Mouse (Mus musculus) left cerebral cortex, adult 8-10 months (tissue): ENCODE results near the gene Spc24. TPM values are rescaled to one million over a fixed set of nuclear protein-coding genes. Genes with fewer than 3 reads are reported as not detected.
"Not testable (repeated sequence)": the region's sequence is repeated elsewhere in the genome, so short reads cannot be mapped to it uniquely, and the experiment has no call there.

ENCODE experiments used
- DNase-seq, 2 experiments: peaks; one replicate each; pipeline ENCODE4 v3.0.0; 2022; ENCODE audit warnings: low spot score in 2 of 2
- total RNA-seq, 4 experiments: library from RNA; stranded (reverse); gene quantifications; 2 replicates each; pipeline ENCODE4 v1.2.4; 2022

The Spc24 gene
- total RNA-seq: 1 to 10 TPM; 2.0 to 2.5 (median 2.2) TPM

DNA sequence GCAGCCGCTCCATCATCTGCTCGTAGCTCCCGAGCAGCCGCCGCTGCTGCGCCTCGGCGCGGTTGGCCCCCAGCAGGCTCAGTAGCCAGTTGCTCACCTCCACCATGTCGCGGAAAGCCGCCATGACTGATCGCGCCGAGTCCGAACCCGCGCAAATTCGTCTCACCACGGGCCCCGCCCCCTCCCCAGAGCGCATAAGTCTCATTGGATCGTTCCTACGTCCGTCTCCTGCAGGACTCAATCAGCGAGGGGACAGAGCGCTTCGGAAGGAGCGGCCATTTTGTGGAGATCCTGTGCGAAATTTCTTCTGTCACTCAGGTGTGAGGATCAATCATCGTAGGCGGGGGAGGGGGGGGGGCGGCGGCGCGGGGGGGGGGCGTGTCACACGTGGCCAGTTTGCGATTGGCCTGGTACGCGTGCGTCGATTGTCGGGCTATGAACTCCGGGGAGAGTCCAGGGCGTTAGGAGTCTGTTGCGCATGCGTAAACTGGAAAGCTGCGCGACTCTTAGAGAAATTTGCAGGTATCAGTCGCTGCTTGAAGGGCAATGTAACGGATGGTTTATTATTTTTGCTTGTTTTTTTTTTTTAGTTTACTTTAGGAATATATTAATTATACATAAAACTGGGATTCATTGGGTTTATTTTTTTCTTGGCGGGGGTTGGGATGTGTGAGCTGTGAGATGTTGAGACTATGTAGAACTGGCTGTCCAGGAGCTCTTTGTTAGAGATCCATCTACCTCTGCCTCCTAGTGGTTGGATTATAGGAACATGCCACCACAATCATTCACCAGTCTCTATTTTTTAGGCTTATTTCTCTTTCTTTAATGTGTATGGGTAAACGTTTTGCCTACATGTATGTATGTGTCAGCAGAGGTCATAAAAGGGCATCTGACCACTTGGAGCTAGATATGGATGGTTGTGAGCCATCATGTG, at the start of gene Spc24:
Gene Spc24, minus strand, starts transcription at position 149 of the 934 bp plus-strand sequence.
- peak; percentile 92 for DNase-seq

DNA sequence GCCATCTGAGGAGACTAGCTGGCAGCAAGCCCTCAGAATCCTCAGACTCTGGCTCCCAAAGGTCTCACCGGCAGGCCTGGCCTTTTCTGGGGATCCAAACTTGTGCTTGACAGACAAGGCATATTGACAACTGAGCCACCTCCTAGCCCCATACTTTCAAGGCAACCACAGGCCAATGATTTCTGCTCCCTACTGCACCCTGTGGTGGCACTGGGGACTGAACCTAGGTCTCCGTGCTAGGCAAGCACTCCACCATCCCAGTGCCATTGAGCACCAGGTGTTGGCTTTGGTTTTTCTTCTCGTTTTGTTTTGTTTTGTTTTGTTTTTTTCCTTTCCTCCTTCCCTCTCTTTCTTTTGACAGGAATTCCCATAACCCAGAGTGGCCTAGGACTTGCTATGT, 48.5 kb upstream of the Spc24 start:
- DNase-seq: no peak

DNA sequence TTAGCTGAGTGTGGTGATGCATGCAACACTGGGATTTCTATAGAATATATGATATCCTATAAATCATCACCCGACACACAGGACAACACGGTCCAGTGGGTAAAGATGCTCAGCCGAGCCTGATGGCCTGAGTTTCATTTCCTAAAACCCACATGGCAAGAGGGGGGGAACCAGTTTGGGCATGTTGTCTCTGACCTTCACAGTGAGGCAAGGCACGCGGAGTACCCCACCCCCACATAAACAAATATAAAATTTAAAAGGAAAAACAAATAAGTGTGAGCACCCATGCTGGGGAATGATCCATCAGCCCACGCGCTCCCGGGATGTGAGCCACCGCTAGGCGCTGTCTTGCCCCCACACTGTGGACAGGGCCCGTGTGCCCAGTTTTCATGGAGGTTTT, 46.9 kb upstream of the Spc24 start:
- DNase-seq: no peak

GRCm38 (mm10) chr9:21806363-21806762, 46.3 kb upstream of the Spc24 start:
- DNase-seq: no peak

DNA sequence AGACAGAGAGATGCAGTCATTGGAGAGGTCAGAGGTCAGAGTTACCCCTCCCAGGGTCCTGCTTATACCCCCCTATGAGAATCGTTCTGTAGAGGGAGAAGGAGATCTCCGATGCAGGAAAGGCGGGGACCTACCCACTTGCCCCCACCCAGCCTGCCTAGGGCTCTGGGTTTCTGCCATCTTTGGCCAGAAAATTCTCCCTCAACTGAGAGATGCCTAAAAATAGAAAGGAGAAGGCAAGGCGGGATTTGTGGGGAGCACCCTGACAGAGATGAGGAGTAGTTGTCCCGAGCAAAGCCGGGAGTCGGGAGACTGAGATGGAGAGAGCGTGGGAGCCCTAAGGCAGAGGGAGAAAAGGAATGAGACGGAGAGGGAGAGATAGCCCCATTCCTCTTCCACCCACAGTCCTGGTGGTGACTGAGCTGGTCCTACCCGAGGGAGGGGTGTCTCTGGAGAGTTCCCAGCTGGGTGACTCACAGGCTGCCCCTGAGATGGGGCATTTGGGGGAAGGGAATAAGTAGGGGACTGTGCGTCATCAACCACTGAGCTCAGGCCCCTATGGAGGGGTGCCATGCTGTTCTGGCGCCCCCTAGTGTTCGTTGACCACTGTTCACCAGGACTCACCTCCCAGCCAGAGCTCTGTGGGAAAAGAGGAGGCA, 44.0 kb upstream of the Spc24 start:
- peak; percentile 75 to 89 for DNase-seq

- DNase-seq: no peak
Observed at GRCm38 (mm10) chr9:21801591-21801990, 41.5 kb upstream of the Spc24 start.

DNA sequence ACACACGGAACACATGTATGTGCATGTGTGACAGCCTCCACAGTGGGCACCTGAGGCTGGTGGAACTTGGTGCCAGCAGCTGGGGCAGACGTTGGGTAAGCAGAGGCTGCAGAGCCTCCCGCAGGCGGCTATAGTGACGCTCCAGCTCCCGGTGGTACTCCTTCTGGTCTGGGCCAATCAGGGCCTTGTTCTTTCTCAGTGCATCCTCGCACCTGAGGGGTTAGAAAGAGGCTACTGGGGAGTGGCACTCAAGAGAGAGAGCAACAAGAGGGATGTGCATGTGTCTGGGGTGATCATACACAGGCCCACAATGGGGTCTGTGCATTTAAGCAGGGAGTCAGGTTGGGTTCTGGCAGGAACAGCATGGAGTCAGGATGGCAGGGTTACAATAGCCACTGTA, 41.0 kb upstream of the Spc24 start:
- DNase-seq: no peak

DNA sequence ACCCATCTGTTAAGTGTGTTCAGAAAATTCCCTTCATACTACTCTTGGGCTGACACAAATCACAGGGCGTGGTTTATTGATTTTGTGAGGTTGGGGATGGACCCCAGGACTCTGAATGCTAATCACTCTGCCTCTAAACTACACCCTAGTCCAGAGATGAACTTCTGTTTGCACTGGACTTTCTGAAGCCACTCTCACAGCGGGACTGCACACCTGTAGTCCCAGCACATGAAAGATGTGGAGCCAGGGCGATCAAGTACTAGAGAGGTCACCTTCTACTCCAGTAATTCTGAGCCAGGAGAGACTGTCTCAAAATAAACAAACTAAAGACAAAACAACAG, 38.9 kb upstream of the Spc24 start:
- DNase-seq: no peak

DNA sequence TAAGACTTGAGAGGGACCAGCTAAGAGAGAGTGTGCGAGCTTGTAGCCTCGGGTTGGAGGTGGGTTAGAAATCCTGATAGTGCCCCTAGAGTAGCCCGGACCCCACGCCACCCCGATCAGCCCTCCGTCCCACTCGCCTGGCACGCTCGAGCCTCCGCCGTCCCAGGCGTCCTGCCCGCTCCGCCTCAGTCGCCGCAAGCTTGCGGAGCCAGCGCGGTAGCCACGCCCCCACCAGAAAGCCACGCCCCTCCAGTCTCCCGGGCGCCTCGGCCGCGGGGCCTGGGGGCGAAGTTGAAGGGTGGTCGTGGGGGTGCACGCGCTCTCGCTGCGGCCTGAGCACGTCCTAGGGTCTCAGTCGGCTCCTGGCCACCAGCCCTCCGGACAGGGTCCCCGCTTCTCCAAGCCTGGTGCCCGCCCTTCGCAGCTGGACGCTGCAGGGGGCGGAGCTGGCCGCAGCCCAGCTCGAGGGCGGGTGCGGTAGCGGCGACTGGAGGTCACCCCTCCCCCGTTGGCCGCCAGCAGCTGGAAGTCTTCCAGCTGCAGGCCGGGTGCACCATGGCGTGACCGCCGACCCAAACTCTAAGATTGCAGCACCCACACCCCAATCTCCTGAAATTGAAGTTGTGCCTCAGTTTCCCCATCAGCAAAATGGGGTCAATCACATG, 38.4 kb upstream of the Spc24 start, which contains the start of gene Kank2:
Gene Kank2, minus strand, starts transcription at position 400 of the 665 bp plus-strand sequence.
- peak; percentile 43 to 54 for DNase-seq

DNA sequence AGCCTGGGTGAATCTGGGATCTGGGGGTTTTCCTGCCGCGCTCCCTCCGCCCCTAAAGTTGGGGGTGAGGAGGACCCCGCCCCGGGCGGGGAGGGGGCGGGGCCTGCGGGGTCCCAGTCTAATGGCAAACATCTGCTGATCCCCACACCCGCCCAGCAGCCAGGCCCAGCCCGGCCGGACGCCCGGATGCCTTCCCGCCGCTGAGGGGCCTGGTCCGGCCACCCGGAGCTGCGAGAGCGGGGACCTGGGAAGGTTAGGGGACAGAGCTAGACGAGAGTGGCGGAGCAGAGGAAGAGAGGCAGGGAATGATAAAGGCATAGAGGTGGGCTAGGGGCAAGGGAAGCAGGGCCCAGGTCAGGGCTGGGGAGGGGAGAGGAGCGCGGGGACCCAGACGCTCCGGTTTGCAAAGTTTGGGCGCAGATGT, 37.8 kb upstream of the Spc24 start:
- no peak for DNase-seq

DNA sequence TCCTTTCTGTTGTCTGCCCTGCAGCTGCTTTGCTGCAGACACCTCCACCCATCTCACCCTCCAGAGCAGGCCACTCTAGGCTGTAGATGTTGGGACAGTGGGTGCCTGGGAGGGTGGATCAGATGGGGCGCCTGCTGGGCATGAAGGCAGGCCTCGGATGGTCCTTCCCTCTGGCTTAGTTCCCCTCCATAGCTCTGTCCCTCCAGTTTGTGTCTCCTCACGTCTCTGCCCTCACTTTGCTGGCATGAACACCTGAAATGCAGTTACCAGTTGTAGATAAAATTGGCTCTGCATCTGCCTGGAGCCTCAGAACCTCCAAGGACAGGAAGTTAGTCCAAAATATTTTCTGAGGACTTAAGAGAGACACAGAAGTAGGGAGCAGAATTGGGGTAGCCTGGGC, 36.8 kb upstream of the Spc24 start:
- DNase-seq: no peak

DNA sequence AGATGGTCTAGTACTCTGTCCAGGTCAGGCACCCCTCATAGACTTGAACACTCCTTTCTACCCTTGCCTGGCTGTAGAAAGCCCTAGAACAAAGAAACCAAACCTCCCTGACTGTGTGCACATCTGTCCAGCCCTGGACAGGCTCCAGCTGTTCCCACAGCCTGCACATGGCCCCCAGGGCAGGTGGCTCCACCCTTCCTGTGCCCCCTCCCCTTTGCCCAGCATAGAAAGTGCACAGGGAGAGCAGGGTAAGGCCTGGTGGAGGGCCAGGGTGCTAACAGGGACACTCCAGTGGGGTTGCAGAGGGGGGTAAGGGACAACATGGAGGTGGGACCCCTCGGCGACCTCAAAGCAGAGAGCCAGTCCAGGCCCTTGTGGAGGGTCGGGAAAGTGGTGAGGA, 36.2 kb upstream of the Spc24 start:
- DNase-seq: no peak

- DNase-seq: no peak
Observed at GRCm38 (mm10) chr9:21795579-21795978, 35.5 kb upstream of the Spc24 start.

DNA sequence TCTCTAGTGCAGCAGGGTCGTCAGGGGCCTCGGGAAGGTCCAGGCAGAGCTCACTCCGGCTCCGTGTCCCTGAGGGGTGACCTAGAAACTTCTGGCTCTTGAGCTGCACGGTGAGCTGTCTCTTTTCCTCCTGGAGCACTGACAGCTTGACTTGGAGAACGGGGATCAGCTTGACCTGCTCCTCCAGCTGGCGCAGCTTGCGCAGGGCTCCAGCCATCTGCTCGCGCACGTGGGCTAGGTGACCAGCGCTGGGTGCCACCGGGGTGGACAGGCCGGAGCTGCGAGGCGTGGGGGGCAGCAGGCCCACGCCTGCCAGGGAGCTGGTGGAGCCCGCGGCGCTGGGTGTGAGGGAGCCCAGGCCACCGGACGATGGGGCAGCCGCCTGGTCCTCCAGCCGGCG, 34.8 kb upstream of the Spc24 start:
- DNase-seq: no peak

- DNase-seq: no peak
Observed at GRCm38 (mm10) chr9:21794344-21794834, 34.3 kb upstream of the Spc24 start.

DNA sequence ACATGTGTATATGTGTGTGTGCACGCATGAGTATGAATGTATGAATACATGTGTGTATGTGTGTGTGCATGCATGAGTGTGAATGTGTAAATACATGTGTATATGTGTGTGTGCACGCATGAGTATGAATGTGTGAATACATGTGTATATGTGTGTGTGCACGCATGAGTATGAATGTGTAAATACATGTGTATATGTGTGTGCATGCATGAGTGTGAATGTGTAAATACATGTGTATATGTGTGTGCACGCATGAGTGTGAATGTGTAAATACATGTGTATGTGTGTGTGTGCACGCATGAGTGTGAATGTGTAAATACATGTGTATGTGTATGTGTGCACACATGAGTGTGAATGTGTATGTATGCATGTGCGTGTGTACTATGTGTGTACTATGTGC, 33.4 kb upstream of the Spc24 start:
- not testable (repeated sequence) for DNase-seq

DNA sequence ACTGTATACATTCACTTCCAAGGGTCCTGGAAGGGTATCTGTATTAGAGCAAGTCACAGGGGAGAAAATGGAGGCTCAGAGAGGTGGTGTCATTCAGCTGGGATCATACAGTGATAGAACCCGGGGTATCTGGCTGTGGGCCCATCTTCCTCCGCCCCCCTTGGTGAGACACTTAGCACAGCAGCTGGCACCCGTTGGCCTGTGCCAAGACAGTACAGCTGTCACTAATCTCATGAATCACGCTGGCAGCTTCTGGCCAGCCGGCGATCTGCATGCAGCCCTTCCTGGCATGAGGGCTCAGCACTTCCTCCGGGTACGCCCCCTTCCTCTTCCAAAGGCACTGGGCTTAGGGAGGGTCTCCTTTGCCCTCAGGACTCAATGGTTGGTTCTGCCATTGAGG, 32.5 kb upstream of the Spc24 start:
- DNase-seq: peak in 1 of 2 experiments; percentile 71

- no peak for DNase-seq
Observed at GRCm38 (mm10) chr9:21791861-21792260, 31.8 kb upstream of the Spc24 start.

DNA sequence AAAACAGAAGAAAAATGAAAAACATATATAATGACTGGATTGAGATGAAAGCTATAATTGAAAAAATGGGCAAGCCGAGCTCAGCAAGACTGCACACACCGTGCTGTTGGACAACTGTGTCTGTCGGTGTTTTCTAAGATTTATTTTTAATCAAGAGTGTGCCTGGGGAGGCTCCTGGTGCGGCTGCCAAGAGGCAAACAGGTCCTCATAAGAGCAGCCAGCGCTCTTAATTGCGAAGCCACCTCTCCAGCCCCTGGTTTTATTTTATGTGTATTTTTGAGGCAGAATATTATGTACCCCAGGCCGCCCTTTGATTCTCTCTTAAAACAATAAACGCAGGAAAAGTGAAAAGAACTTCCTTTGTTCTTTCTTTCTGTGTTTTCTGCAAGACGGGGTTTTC, 28.1 kb upstream of the Spc24 start:
- DNase-seq: no peak

- DNase-seq: no peak
Observed at GRCm38 (mm10) chr9:21787654-21788053, 27.6 kb upstream of the Spc24 start.

DNA sequence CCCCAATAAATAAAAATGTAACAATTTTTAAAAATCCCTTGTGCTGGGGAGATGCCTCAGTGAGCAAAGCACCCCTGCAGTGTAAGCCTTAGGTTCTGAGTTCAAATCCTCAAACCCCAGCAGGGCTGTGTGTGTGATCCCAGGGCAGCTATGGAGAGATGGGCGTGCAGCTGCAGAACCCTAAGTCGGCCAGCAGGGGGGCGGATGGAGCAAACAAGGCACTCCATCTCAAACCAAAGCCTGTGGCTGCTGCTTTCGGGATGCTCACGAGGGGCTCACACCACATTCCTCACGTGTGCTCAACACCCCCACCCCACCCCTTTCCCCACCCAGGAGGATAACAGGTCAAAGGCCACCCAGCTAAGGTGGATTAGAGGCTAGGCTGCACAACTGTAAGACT, 26.8 kb upstream of the Spc24 start:
- DNase-seq: no peak

DNA sequence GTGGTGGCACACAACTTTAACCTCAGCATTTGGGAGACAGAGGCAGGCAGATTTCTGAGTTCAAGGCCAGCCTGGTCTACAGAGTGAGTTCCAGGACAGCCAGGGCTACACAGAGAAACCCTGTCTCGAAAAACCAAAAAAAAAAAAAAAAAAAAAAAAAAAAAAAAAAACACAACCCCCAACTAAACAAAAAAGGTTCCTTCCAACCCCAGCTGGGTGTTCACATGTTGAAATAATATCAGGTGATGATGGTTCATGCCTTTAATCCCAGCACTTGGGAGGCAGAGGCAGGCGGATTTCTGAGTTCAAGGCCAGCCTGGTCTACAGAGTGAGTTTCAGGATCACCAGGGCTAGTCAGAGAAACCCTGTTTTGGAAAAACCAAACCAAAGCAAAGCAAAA, 26.2 kb upstream of the Spc24 start:
- DNase-seq: not testable (repeated sequence)
